Mouse (Mus musculus): Measurements from ENCODE around the gene 9130230L23Rik. TPM values are rescaled to one million over a fixed set of nuclear protein-coding genes. Genes with fewer than 3 reads are reported as not detected.
A peak's percentile ranks its signal among the peaks of the same experiment; 100 is the strongest.

9130230L23Rik gene
- polyA plus RNA-seq, 2 experiments, result 0.02 TPM; not detected in 1

- Histone ChIP-seq H3K36me3 (replicated peaks; ENCODE audit: control insufficient read depth, insufficient read depth, low read depth) (no peaks in the 10 kb centered on the region), H3K9me3 (ENCODE audit: control insufficient read depth, low read length) (no peaks in the 10 kb centered on the region), H3K9ac (replicated peaks) (no peak overlapping the region), H3K4me2 (ENCODE audit: low read depth) (no peak overlapping the region), H3K27me3 (ENCODE audit: control insufficient read depth, insufficient read depth, low read length) (no peaks in the 10 kb centered on the region), H3K4me1 (replicated peaks; ENCODE audit: control insufficient read depth in 2 of 2, insufficient read depth in 2 of 2, low read length in 1 of 2) (peaks cover 0 to 2% of the 10 kb centered on the region in 2 experiments; a peak in 1 of 4 replicates), H3K27ac (no peak overlapping the region), H3K4me3 (ENCODE audit: insufficient read depth in 1 of 2, low read depth in 2 of 2, low read length in 2 of 2) (no peak overlapping the region)
- TF ChIP-seq EP300 (IDR thresholded peaks at IDR 0.05; ENCODE audit: low read depth) (no peak), CTCF (IDR thresholded peaks at IDR 0.05; ENCODE audit: low read depth) (no peak)
- no peak for ATAC-seq (ENCODE audit: insufficient read depth)
- no peak for DNase-seq (ENCODE audit: low read depth in 3 of 3, low spot score in 3 of 3)
- WGBS (ENCODE audit: insufficient replicate concordance), result 67% methylated on average over 15 of the region's 15 CpGs
Observed at GRCm38 (mm10) chr5:66008245-66008967, 4.3 kb upstream of the 9130230L23Rik start.

GRCm38 (mm10) chr5:66005041-66005678 lies 1.1 kb upstream of the 9130230L23Rik start:
- H3K27me3 ChIP-seq (ENCODE audit: control insufficient read depth, insufficient read depth, low read length), result no peaks in the 10 kb centered on the region
- 17% methylated on average over 16 of the region's 16 CpGs for WGBS (ENCODE audit: insufficient replicate concordance)
- no peak overlapping the region for H3K9ac ChIP-seq (replicated peaks)
- no peaks in the 10 kb centered on the region for H3K36me3 ChIP-seq (replicated peaks; ENCODE audit: control insufficient read depth, insufficient read depth, low read depth)
- H3K4me3 ChIP-seq (ENCODE audit: insufficient read depth in 1 of 2, low read depth in 2 of 2, low read length in 2 of 2), result no peak overlapping the region
- no peaks in the 10 kb centered on the region for H3K9me3 ChIP-seq (ENCODE audit: control insufficient read depth, low read length)
- peak overlapping the region; percentile 27; the same call in 1 of the 2 replicates for H3K4me2 ChIP-seq (ENCODE audit: low read depth)
- TF ChIP-seq CTCF (IDR thresholded peaks at IDR 0.05; ENCODE audit: low read depth), result no peak
- no peak for TF ChIP-seq EP300 (IDR thresholded peaks at IDR 0.05; ENCODE audit: low read depth)
- DNase-seq (ENCODE audit: low read depth in 3 of 3, low spot score in 3 of 3) (no peak), ATAC-seq (ENCODE audit: insufficient read depth) (no peak)
- no peak overlapping the region for H3K27ac ChIP-seq
- peaks cover 0 to 2% of the 10 kb centered on the region in 2 experiments; a peak in 1 of 4 replicates for H3K4me1 ChIP-seq (replicated peaks; ENCODE audit: control insufficient read depth in 2 of 2, insufficient read depth in 2 of 2, low read length in 1 of 2)

- H3K4me3 ChIP-seq (ENCODE audit: insufficient read depth in 1 of 2, low read depth in 2 of 2, low read length in 2 of 2), result no peak overlapping the region
- 60% methylated on average over 5 of the region's 5 CpGs for WGBS (ENCODE audit: insufficient replicate concordance)
- TF ChIP-seq CTCF (IDR thresholded peaks at IDR 0.05; ENCODE audit: low read depth) (no peak), EP300 (IDR thresholded peaks at IDR 0.05; ENCODE audit: low read depth) (no peak)
- no peaks in the 10 kb centered on the region for H3K36me3 ChIP-seq (replicated peaks; ENCODE audit: control insufficient read depth, insufficient read depth, low read depth)
- DNase-seq (ENCODE audit: low read depth in 3 of 3, low spot score in 3 of 3), result no peak
- peaks cover 0 to 2% of the 10 kb centered on the region in 2 experiments; a peak in 1 of 4 replicates for H3K4me1 ChIP-seq (replicated peaks; ENCODE audit: control insufficient read depth in 2 of 2, insufficient read depth in 2 of 2, low read length in 1 of 2)
- H3K27me3 ChIP-seq (ENCODE audit: control insufficient read depth, insufficient read depth, low read length), result no peaks in the 10 kb centered on the region
- ATAC-seq (ENCODE audit: insufficient read depth), result no peak
- no peak overlapping the region for H3K4me2 ChIP-seq (ENCODE audit: low read depth)
- no peak overlapping the region for H3K27ac ChIP-seq
- no peak overlapping the region for H3K9ac ChIP-seq (replicated peaks)
- no peaks in the 10 kb centered on the region for H3K9me3 ChIP-seq (ENCODE audit: control insufficient read depth, low read length)
Observed at GRCm38 (mm10) chr5:66001232-66001631, 2.9 kb downstream of the 9130230L23Rik start.

GRCm38 (mm10) chr5:66000567-66001125 lies 3.4 kb downstream of the 9130230L23Rik start:
- H3K36me3 ChIP-seq (replicated peaks; ENCODE audit: control insufficient read depth, insufficient read depth, low read depth), result no peaks in the 10 kb centered on the region
- no peak for ATAC-seq (ENCODE audit: insufficient read depth)
- H3K27me3 ChIP-seq (ENCODE audit: control insufficient read depth, insufficient read depth, low read length), result no peaks in the 10 kb centered on the region
- 29% methylated on average over 6 of the region's 6 CpGs for WGBS (ENCODE audit: insufficient replicate concordance)
- no peak for DNase-seq (ENCODE audit: low read depth in 3 of 3, low spot score in 3 of 3)
- no peak for TF ChIP-seq EP300 (IDR thresholded peaks at IDR 0.05; ENCODE audit: low read depth)
- no peak for TF ChIP-seq CTCF (IDR thresholded peaks at IDR 0.05; ENCODE audit: low read depth)
- no peak overlapping the region for H3K9ac ChIP-seq (replicated peaks)
- H3K9me3 ChIP-seq (ENCODE audit: control insufficient read depth, low read length), result no peaks in the 10 kb centered on the region
- H3K4me2 ChIP-seq (ENCODE audit: low read depth), result no peak overlapping the region
- peaks cover 0 to 2% of the 10 kb centered on the region in 2 experiments; a peak in 1 of 4 replicates for H3K4me1 ChIP-seq (replicated peaks; ENCODE audit: control insufficient read depth in 2 of 2, insufficient read depth in 2 of 2, low read length in 1 of 2)
- H3K27ac ChIP-seq, result no peak overlapping the region
- no peak overlapping the region for H3K4me3 ChIP-seq (ENCODE audit: insufficient read depth in 1 of 2, low read depth in 2 of 2, low read length in 2 of 2)

- Histone ChIP-seq H3K4me2 (ENCODE audit: low read depth) (no peak overlapping the region), H3K27me3 (ENCODE audit: control insufficient read depth, insufficient read depth, low read length) (no peaks in the 10 kb centered on the region), H3K4me1 (replicated peaks; ENCODE audit: control insufficient read depth in 2 of 2, insufficient read depth in 2 of 2, low read length in 1 of 2) (peaks cover 0 to 2% of the 10 kb centered on the region in 2 experiments; a peak in 1 of 4 replicates), H3K9me3 (ENCODE audit: control insufficient read depth, low read length) (no peaks in the 10 kb centered on the region), H3K36me3 (replicated peaks; ENCODE audit: control insufficient read depth, insufficient read depth, low read depth) (no peaks in the 10 kb centered on the region), H3K27ac (no peak overlapping the region), H3K9ac (replicated peaks) (no peak overlapping the region), H3K4me3 (ENCODE audit: insufficient read depth in 1 of 2, low read depth in 2 of 2, low read length in 2 of 2) (no peak overlapping the region)
- DNase-seq (ENCODE audit: low read depth in 3 of 3, low spot score in 3 of 3), result no peak
- TF ChIP-seq EP300 (IDR thresholded peaks at IDR 0.05; ENCODE audit: low read depth) (no peak), CTCF (IDR thresholded peaks at IDR 0.05; ENCODE audit: low read depth) (no peak)
- no peak for ATAC-seq (ENCODE audit: insufficient read depth)
- 68% methylated on average over 7 of the region's 7 CpGs for WGBS (ENCODE audit: insufficient replicate concordance)
Observed at GRCm38 (mm10) chr5:66000074-66000473, 4.0 kb downstream of the 9130230L23Rik start.
